8 mouse cellular contexts compared by ENCODE assay signal in the genomic region with DNA sequence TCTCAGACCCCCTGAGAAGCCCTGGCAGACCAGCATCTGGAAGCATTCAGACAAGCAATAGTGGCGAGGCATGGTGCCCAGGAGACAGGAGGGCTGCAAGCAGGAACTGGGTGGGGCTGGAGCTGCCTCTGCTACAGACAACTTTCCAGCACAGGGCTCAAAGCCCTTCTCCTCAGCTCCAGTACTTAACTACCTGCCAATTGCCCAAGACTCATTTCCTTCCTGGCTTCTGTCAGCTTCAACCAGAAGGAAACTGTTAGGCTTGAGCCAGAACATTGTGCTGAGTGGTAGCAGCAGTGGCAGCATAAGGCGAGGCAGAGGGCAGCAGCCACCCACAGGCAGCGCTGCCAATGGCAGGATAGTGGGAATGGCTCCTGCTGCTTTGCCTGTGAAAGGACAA.
DNase-seq lines count a peak whose midpoint lies in the region; ATAC-seq and TF ChIP-seq lines count a peak whose summit lies in the region.

No protein-coding gene starts in this region.

- no peak overlapping the region for H3K4me3 ChIP-seq in kidney, postnatal 0 days (replicated peaks; ENCODE audit: low read depth, low read length)

- no peaks in the 10 kb centered on the region for H3K27me3 ChIP-seq in kidney, postnatal 0 days (ENCODE audit: insufficient read depth, low read length)

- no peak overlapping the region for H3K27ac ChIP-seq in kidney, postnatal 0 days

- H3K9me3 ChIP-seq in kidney, postnatal 0 days (replicated peaks; ENCODE audit: low read length), result no peaks in the 10 kb centered on the region

- H3K36me3 ChIP-seq in kidney, postnatal 0 days (ENCODE audit: insufficient read depth, low read length), result no peaks in the 10 kb centered on the region

- 33% methylated on average over 3 of the region's 3 CpGs for WGBS in kidney, postnatal 0 days

- H3K4me2 ChIP-seq in kidney, postnatal 0 days (ENCODE audit: low read length), result no peak overlapping the region

- no peaks in the 10 kb centered on the region for H3K4me1 ChIP-seq in kidney, postnatal 0 days (replicated peaks; ENCODE audit: insufficient read depth, low read length)

- no peak overlapping the region for H3K9ac ChIP-seq in kidney, postnatal 0 days (ENCODE audit: low read depth, low read length)

- TF ChIP-seq CTCF in kidney, postnatal 0 days (IDR thresholded peaks at IDR 0.05; ENCODE audit: low read depth), result peak; percentile 63

- DNase-seq in frontal cortex, adult 2 months (ENCODE audit: extremely low spot score in 1 of 2, low spot score in 1 of 2), result no peak
- peak; percentile 25 for DNase-seq in 3134 (ENCODE audit: extremely low read depth, insufficient read length, low spot score)
- DNase-seq in cerebellum, postnatal 10 days, result peak; percentile 88 to 93
- DNase-seq in kidney, postnatal 0 days (ENCODE audit: low spot score), result no peak
- peak; percentile 39 for DNase-seq in lung, postnatal 14 days
- DNase-seq in thymus, postnatal 36 days, result no peak
- DNase-seq in urinary bladder, postnatal 4 days (ENCODE audit: low spot score in 2 of 2), result no peak

- 0 out of 2 replicates have a peak, but pooled peaks have one; percentile 57 for ATAC-seq in frontal cortex, adult (ENCODE audit: low TSS enrichment)
- no peak for ATAC-seq in kidney, postnatal 0 days (replicated peaks; ENCODE audit: low FRiP score, low read depth)

Comparison
In these comparisons a context has a peak if more than half of its experiments do, and no peak if none do; other contexts are left out.
1. DNase-seq: peak in 3134 (single experiment), cerebellum, postnatal 10 days (2 of 2) and lung, postnatal 14 days (single experiment); none in frontal cortex, adult 2 months (0 of 2), kidney, postnatal 0 days (single experiment), thymus, postnatal 36 days (0 of 2) and urinary bladder, postnatal 4 days (0 of 2).